Mouse (Mus musculus) embryonic facial prominence, embryonic 11.5 days (tissue): Measurements from ENCODE around the gene Sppl2c. TPM values are rescaled to one million over a fixed set of nuclear protein-coding genes. Genes with fewer than 3 reads are reported as not detected.

Experiments
- ATAC-seq: fragments of 200-750 bp; cut with Nextera tagmentation; replicated peaks from 2 replicates; pipeline ENCODE4 v1.8.0; 2017; ENCODE audit warnings: low read depth; ENCODE audit not compliant: insufficient number of reproducible peaks, low FRiP score, low TSS enrichment
- DNase-seq: peaks from one replicate; pipeline ENCODE4 v3.0.0-alpha.2; 2015; ENCODE audit warnings: low spot score
- H3K27ac ChIP-seq: fragments of 300-500 bp; sonication (generic); replicated peaks from 2 replicates; pipeline ENCODE4 v1.5.1; 2014; ENCODE audit warnings: mild to moderate bottlenecking, low read depth, low read length, control low read depth
- H3K27me3 ChIP-seq: fragments of 300-500 bp; sonication (generic); 2 replicates; pipeline ENCODE4 v1.6.1; 2014; ENCODE audit warnings: mild to moderate bottlenecking, low read length, moderate library complexity, mixed read lengths; ENCODE audit not compliant: control insufficient read depth, insufficient read depth
- H3K36me3 ChIP-seq: fragments of 300-500 bp; sonication (generic); replicated peaks from 2 replicates; pipeline ENCODE4 v1.6.1; 2014; ENCODE audit warnings: low read depth, mild to moderate bottlenecking, low read length, moderate library complexity, mixed read lengths; ENCODE audit not compliant: control insufficient read depth, insufficient read depth
- H3K4me1 ChIP-seq: fragments of 300-500 bp; sonication (generic); 2 replicates; pipeline ENCODE4 v1.6.1; 2014; ENCODE audit warnings: low read length, mixed read lengths; ENCODE audit not compliant: control insufficient read depth, insufficient read depth
- H3K4me2 ChIP-seq: fragments of 300-500 bp; sonication (generic); 2 replicates; pipeline ENCODE4 v1.6.1; 2014; ENCODE audit warnings: low read depth, mild to moderate bottlenecking, control low read depth, low read length, moderate library complexity
- H3K4me3 ChIP-seq: fragments of 300-500 bp; sonication (generic); 2 replicates; pipeline ENCODE4 v1.5.1; 2014; ENCODE audit warnings: low read depth, low read length, control low read depth
- H3K9ac ChIP-seq: fragments of 300-500 bp; sonication (generic); replicated peaks from 2 replicates; pipeline ENCODE4 v1.6.1; 2014; ENCODE audit warnings: mild to moderate bottlenecking, control low read depth, low read length
- H3K9me3 ChIP-seq: fragments of 300-500 bp; sonication (generic); replicated peaks from 2 replicates; pipeline ENCODE4 v1.6.1; 2016; ENCODE audit warnings: mild to moderate bottlenecking, low read length, inconsistent platforms, mixed read lengths; ENCODE audit not compliant: control insufficient read depth
- WGBS: fragments of 180-500 bp; shearing (Covaris S2); extraction: QIAGEN DNeasy Blood & Tissue Kit; methylation state at CpG from one replicate; pipeline ENCODE4 v1.1.7; 2014; 5-methylcytosine and 5-hydroxymethylcytosine counted together
- polyA plus RNA-seq: library from polyadenylated mRNA; unstranded; fragments of >200 nt; fragmentation: Nextera tagmentation; extraction: Ambion mirVana; gene quantifications from 2 replicates; pipeline ENCODE4 v1.2.1, GENCODE M21; 2014

The Sppl2c gene
- polyA plus RNA-seq, result not detected in 2 replicates

DNA sequence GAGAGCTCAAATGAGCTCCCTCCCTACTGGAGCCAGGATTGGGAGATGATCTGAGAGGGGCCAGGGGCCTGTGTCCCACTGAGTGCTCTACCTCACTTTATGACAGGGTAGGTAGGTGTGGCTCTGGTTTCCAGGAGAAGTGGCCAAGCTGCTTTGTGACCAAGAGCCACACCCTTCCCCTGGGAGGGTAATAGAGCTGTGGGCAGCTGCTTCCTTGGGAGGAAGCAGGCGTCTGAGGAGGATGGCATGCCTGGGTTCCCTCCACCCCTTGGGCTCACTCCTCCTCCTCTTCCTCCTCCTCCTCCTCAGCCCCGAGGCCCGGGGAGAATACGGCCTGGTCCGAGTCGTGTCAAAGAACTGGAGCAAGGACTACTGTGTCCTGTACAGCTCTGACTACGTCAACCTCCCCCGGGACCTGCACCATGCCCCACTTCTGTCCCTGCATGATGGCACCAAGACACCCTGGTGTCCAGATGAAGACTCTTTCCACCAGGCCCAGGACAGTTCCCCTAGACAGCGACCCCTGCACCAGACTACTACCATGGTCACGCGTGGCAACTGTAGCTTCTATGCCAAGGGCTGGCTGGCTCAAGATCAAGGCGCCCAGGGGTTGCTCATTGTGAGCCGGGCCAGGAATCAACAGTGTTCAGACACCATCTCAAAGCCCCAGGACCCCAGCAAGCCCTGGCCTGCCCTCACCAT, at the start of gene Sppl2c:
Sppl2c (plus strand) TSS at position 193 of the 702 bp plus-strand sequence.
- Histone ChIP-seq H3K36me3 (no peaks in the 10 kb centered on the region), H3K4me2 (no peak within 1 kb of the TSS), H3K4me3 (no peak within 1 kb of the TSS), H3K9ac (no peak within 1 kb of the TSS), H3K4me1 (no peaks in the 10 kb centered on the region), H3K27ac (no peak within 1 kb of the TSS), H3K9me3 (no peaks in the 10 kb centered on the region), H3K27me3 (no peaks in the 10 kb centered on the region)
- DNase-seq (no peak), ATAC-seq (no peak)
- 83% methylated on average over 13 of the region's 13 CpGs for WGBS

DNA sequence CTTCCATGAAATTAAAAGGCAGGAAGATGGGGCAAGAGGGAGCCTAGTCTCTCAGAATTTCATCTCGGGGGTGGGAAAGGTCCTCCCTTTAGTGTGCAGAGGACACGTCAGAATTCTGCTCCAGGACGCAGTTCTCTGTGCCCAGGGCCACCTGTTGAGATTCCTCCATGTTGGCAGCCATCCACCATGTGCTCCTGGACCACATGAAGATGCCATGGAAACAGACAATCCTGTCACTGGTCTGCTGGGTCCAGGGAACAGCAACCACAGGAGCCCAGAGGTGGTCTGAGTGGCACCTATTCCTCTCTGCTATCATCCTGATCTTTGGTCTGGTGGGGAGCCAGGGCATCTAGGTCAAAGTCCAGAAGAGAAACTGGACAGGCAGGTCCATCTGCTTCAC, 47.2 kb upstream of the Sppl2c start:
- Histone ChIP-seq H3K27ac (no peak overlapping the region), H3K4me3 (no peak overlapping the region), H3K9ac (no peak overlapping the region), H3K4me2 (no peak overlapping the region), H3K4me1 (no peaks in the 10 kb centered on the region), H3K27me3 (peaks cover 11% of the 10 kb centered on the region), H3K9me3 (no peaks in the 10 kb centered on the region), H3K36me3 (no peaks in the 10 kb centered on the region)
- no peak for DNase-seq
- no peak for ATAC-seq
- 67% methylated on average over 3 of the region's 3 CpGs for WGBS

DNA sequence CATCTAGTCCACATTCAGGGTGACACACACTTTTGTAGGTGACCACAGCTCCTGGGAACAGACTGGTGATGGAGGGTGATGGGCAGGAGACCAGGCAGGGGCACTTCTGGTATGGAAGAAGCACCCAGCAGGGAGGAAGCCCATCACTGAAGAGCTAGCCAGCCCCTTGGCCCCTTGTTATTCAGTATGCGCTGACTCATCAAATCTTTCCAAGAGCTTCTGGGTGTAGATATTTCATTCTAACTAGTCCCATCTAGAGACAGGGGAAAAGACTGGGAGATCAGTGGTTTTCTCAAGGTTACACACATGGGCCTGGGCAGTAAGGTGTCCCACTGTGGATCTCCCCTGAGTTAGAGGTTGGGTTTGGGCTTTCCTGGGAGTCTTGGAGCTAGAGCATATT, 41.2 kb upstream of the Sppl2c start:
- H3K9ac ChIP-seq, result no peak overlapping the region
- H3K4me3 ChIP-seq, result no peak overlapping the region
- H3K4me2 ChIP-seq, result no peak overlapping the region
- H3K27ac ChIP-seq, result no peak overlapping the region
- H3K9me3 ChIP-seq, result no peaks in the 10 kb centered on the region
- 92% methylated on average over 1 of the region's 1 CpGs for WGBS
- H3K4me1 ChIP-seq, result no peaks in the 10 kb centered on the region
- no peaks in the 10 kb centered on the region for H3K36me3 ChIP-seq
- DNase-seq, result no peak
- ATAC-seq, result no peak
- H3K27me3 ChIP-seq, result no peaks in the 10 kb centered on the region

DNA sequence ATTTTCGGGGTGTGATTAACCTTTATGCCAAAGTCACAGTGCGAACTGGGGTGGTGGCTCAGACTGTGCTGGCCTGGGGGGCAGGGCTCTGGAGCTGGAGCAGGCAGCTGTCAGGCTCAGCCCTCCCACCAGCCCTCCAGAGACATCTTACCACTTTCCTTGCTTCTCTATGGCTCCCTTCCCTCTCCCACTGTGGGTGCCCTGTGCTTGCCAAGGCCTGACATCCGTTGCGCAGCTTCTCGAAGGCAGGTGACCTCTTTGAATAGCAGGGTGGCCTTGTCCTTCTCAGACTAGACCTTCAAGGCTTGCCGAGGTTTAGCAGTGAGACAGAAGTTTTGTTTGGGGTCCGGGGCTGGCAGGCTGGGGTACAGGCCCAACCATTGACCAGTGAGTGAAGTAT, 37.3 kb upstream of the Sppl2c start:
- Histone ChIP-seq H3K4me1 (no peaks in the 10 kb centered on the region), H3K4me3 (no peak overlapping the region), H3K9ac (no peak overlapping the region), H3K4me2 (no peak overlapping the region), H3K9me3 (no peaks in the 10 kb centered on the region), H3K27me3 (no peaks in the 10 kb centered on the region), H3K27ac (no peak overlapping the region), H3K36me3 (no peaks in the 10 kb centered on the region)
- ATAC-seq, result no peak
- no peak for DNase-seq
- WGBS, result 80% methylated on average over 7 of the region's 7 CpGs

- 61% methylated on average over 5 of the region's 5 CpGs for WGBS
- no peaks in the 10 kb centered on the region for H3K9me3 ChIP-seq
- ATAC-seq, result no peak
- no peak overlapping the region for H3K27ac ChIP-seq
- no peaks in the 10 kb centered on the region for H3K4me1 ChIP-seq
- DNase-seq, result no peak
- no peaks in the 10 kb centered on the region for H3K36me3 ChIP-seq
- no peak overlapping the region for H3K4me3 ChIP-seq
- H3K9ac ChIP-seq, result no peak overlapping the region
- no peaks in the 10 kb centered on the region for H3K27me3 ChIP-seq
- H3K4me2 ChIP-seq, result no peak overlapping the region
Observed at GRCm38 (mm10) chr11:104150911-104151310, 35.2 kb upstream of the Sppl2c start.

DNA sequence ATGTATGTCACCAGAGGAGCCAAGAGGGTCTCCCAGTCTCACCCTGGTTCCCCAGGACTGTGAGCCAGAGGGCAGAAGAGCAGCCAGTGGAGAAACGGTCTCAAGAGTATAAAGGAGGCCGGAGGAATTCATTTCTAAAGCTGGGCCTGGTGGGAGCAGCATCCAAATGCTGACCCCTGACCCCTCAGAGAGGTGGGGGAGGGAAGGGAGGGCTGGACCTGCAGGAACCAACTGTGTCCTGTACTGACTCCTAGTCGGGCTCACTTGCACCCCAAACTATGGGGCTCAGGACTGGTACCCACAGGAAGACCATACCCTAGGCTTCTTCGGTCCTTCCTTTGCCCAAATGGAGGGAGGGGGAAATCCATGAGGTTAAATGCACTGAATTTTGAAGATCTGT, 31.8 kb upstream of the Sppl2c start:
- ATAC-seq (no peak), DNase-seq (no peak)
- Histone ChIP-seq H3K4me3 (no peak overlapping the region), H3K9me3 (no peaks in the 10 kb centered on the region), H3K4me1 (no peaks in the 10 kb centered on the region), H3K9ac (no peak overlapping the region), H3K27ac (no peak overlapping the region), H3K4me2 (no peak overlapping the region), H3K36me3 (no peaks in the 10 kb centered on the region), H3K27me3 (peaks cover 2% of the 10 kb centered on the region; the same call in 1 of the 2 replicates)
- WGBS, result 39% methylated on average over 4 of the region's 4 CpGs

- 51% methylated on average over 9 of the region's 9 CpGs for WGBS
- H3K9ac ChIP-seq, result no peak overlapping the region
- no peaks in the 10 kb centered on the region for H3K9me3 ChIP-seq
- H3K27me3 ChIP-seq, result peaks cover 2% of the 10 kb centered on the region; the same call in 1 of the 2 replicates
- no peak overlapping the region for H3K27ac ChIP-seq
- H3K4me1 ChIP-seq, result no peaks in the 10 kb centered on the region
- DNase-seq (no peak), ATAC-seq (no peak)
- H3K4me2 ChIP-seq, result no peak overlapping the region
- no peaks in the 10 kb centered on the region for H3K36me3 ChIP-seq
- no peak overlapping the region for H3K4me3 ChIP-seq
Observed at GRCm38 (mm10) chr11:104154820-104155635, 31.1 kb upstream of the Sppl2c start.

DNA sequence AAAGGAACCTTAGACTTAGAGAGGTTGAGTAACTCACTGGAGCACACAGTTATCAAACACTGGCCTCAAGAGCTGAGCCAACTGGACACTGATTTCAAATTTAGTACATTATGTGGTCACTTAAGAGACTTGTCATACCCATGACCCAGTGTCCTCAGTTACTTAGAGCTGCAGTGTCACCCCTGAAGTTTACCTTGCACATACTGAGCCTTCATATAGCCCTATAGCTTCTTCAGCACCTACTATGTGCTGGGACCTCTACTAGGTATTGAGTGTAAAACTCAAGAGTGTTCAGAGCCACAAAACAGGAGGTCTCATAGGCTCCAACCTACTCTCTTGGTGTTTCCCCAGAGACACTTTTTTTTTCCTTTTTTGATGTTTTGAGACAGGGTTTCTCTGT, 30.2 kb upstream of the Sppl2c start:
- peaks cover 2% of the 10 kb centered on the region; the same call in 1 of the 2 replicates for H3K27me3 ChIP-seq
- no peak overlapping the region for H3K4me3 ChIP-seq
- ATAC-seq, result no peak
- H3K36me3 ChIP-seq, result no peaks in the 10 kb centered on the region
- H3K27ac ChIP-seq, result no peak overlapping the region
- no peaks in the 10 kb centered on the region for H3K9me3 ChIP-seq
- no peak overlapping the region for H3K9ac ChIP-seq
- DNase-seq, result no peak
- H3K4me2 ChIP-seq, result no peak overlapping the region
- H3K4me1 ChIP-seq, result no peaks in the 10 kb centered on the region
